Mouse (Mus musculus) spleen, postnatal 10 days (tissue): Measurements from ENCODE around the gene Cdh5.
"Not testable (repeated sequence)": the region's sequence is repeated elsewhere in the genome, so short reads cannot be mapped to it uniquely, and the experiment has no call there.

Experiments
- DNase-seq, 2 experiments: peaks; one replicate each; pipeline ENCODE4 v3.0.0; 2021 to 2022; ENCODE audit warnings: low spot score in 2 of 2

The Cdh5 gene

DNA sequence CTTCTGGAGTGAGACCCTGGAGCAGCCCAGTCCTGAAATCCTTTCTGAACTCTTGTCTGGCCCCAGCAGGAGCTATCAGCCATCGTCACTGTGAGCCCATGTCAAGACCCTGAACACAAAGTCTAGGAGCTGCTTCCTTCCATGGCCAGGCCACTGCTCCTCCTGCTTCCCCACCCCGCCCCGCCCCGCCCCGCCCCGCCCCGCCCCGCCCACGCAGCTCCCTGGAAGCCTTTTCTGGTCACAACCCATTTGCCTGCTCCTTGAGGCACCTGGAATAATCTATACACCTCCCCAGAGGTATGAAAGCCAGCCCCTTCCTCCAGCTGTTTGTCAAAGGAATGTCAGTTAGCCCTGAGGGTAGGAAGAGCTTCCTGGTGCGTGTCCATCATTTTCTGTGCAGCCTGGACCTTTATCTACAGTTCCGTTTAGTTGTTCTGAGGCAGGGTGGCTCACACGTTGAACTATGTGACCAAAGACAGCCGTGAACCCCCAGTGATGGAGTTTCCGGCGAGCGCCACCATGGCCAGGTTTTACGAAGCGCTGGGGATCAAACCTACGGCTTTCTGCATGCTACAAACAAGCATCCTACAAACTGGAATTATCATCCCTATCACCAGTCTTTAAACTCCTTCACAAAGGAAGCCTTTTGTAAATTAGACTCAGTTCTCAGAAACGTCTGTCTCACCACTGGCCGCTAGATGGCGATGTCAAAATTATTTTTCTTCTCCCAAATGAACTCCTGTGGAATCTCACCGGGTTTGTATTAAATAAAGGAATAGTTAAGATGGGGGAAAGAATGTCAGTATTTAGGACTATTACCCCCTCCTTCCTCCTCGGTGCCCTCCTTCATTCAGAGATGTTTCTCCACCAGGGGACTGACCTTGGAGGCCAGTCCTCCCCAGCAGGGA is 10.2 kb upstream of the Cdh5 start:
- not testable (repeated sequence) for DNase-seq

DNA sequence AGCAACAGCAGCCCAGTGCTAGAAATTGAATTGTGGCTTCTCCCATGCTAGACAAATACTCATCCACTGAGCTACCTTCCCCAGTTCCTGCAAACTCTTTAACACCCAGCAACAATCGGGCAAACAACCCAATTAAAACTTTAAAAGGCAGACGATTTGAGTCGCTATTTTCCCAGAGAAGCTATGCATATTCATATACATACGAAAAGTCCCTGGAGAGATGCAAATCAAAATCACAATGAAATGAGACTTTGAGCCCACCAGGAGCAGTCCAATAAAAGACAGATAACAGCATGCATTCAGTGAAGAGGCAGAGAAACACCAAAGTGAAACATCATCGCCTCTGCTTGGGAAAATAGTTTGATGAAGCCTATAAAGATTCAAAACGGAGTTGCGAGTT is 8.1 kb upstream of the Cdh5 start:
- no peak for DNase-seq

DNA sequence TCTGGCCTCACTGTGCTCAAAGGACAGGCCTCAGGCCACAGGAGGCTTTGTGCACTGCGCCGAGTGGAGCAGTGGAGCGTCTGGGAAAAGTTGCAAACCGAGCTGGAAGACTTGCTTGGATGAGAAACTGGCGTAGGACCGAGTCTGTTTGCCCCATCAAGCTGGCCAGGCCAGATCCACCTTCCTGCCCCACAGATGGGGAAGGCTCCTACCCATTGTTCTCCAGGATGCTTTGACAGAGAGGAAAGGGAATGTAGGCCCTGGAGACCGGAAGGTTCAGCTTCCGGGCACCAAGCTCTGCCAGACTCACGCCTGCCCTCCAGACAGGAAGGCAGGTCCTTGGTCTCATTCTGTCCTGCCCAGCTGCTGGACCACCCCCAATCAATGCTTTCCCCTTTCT is 5.8 kb upstream of the Cdh5 start:
- no peak for DNase-seq

DNA sequence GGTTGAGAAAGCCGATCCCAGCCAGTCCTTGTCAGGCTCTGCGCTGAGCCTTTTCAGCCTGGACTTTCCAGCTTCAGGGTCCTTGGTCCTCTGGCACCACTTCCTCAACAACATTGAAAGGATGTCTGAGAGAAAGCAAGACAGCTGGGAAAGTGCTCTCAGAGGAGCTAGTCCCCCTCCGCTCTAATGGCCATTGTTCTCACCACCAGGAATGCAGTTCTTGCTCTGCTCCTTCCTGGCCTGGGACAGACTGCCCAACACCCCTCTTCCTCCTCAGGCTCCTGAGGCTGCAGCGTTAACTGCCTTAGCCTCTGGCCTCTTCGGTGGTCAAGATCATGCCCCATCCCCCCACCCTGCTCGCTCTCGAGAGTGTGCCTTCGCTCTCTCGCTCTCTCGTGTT is 4.8 kb upstream of the Cdh5 start:
- no peak for DNase-seq

DNA sequence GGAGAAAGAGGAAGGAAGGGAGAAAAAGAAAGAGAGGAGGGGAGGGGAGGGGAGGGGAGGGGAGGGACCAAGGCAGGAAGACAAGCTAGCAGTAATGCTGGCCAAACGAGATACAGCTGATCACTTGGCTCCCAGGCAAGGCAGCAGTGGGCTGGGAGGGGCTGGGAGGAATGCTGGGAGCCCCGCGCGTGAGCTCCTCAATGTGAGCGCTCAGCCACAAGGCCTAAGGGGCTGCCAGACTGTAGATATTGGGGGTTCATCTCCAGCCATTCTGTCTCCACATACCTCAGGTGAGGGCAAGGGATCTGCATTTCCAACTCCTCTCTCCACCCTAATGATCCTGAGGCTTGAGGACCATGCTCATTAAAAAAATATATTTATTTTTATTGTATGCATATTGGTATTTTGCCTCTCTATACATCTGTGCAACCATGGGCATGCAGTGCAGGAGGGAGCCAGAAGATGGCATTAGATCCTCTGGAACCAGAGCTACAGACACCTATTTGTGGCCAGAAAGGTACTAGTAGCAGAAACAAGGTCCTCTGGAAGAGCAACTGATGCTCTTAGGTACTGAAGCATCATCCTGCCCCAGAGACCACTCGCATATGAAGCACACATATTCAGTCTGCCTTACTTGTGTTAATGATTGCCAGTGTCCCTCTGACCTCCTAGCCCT is 2.6 kb upstream of the Cdh5 start:
- DNase-seq, result peak; percentile 18 to 73

DNA sequence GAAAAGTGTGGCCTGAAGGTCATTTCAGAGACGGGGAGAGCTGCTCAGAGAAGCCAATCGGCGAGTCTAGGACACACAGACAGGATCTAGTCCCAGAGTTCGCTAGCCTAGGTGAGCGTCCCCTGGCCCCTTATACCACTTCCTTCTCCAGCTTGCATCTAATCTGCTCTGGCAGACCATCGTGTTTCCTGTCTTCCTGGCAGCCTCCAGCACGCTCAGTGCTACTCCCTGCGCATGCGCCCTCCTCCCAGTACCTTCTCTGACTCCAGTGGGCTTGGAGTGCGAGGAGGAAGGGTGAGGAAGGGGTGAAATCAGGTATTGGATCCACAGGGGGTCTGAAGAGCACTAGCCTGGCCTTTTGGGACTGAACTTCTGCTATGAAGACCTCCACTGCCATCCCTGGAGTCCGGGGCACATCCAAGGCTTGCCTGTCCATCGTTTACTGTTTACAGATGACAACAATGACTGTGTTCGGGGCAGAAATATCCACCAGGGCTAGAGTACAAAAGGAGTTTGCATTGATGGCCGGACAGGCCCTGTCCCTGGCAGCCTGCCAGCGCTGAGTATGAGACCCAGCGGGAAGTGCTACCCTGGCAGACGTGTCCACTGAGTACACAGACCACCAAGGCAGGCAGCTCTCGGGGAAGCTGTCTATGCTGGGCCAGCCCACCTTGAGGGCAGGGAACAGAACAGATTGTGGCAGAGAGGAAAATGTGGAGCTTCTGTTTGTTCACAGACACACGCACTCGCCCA is 1.9 kb upstream of the Cdh5 start:
- peak in 1 of 2 experiments; percentile 63 for DNase-seq

DNA sequence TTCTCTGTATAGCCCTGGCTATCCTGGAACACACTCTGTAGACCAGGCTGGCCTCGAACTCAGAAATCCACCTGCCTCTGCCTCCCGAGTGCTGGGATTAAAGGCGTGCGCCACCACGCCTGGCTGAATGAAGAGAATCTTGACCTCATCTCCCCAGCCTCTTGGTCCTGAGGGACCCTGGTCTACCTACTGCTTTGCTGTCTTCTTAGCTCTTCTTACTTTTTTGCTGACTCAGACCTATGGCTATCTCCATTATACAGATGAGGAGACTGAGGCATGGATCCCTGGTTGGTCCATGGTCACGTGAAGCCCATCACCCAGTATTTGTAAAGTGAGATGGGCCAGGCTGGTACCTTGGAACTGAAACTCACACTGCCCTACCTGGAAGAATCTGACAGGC is 701 bp upstream of the Cdh5 start:
- DNase-seq, result peak in 1 of 2 experiments; percentile 5

DNA sequence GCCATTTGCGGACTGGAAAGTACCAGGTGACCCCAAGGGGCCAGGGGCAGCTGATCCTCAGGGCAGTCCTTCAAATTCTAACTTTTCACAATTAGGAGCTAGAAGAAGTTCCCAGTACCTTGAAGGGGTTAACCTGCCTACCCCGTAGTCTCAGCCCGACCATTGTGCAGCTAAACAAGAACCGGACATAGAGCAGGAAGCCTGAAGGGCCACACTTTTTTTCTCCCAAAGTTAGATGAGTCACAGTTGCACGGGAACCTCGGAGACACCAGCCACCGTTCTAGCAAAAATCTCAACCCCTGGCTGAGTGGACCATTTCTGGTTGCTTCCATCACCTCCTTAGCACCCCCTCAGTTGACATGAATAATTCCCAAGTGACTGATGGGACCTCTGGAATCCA is 2.0 kb downstream of the Cdh5 start:
- peak in 1 of 2 experiments; percentile 10 for DNase-seq

DNA sequence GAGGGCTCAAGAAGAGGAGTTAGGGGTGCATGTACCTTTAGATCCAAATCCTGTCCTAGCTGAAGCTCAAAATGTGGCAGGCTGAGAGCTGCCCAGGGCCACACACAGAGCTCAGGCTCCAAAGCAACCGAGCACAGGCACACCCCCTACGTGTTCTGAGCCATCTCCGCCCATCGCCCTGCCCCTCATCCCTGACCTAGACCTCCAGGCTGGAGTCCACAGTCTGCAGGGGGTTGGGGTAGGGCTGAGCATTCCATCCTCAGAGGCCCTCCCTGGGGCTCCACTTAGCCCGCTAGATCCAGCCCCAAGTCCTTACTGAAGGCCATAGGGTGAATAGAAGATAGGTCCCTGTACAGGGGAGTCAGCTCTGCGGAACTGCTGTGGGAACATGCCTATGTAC is 4.3 kb downstream of the Cdh5 start:
- no peak for DNase-seq

DNA sequence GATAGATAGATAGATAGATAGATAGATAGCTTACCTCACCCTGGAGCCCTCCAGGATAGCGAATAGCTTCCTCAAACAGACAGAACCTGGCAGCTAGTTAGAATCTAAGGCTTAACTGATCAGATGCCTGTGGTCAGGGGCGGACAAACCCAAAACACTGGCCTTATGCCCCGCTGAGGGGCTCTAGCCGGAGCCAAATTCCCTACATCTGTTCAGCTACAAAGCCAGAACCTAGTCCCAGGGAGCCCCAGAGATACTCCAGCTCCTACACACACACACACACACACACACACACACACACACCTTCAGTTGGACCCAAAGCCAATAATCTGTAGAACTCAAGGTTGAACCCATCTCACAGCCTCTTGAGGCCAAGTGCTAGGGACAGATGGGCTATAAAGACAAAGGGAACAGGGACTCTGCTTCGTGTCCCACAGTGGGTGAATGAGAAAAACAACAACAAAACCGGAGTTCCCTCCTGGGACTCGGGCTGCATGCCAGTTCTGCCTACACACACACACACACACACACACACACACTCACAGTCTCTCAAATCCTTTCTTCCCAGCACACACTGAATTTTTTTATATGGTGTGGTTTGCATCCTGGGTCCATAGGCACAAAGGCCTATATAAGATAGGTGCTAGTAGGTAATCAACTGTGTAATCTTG is 5.0 kb downstream of the Cdh5 start:
- no peak for DNase-seq

DNA sequence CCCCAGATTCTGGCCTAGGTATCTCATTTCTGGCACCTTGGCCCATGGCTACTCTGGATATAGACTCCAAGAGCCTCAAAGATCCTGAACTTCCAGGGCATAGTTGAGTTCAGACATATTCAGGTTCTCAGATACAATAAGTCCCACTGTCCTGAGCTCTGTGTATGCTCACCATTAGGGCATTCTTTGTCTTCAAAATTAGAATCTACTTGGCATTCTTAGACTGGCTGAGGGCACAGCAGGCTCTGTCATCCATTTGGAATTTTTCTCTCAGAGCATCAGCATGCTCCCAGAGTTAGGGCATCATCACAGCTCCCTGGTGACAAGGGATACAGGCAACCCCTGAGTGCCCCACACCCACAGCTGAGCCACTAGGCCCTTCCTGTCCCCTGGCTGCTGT is 5.7 kb downstream of the Cdh5 start:
- DNase-seq, result no peak

DNA sequence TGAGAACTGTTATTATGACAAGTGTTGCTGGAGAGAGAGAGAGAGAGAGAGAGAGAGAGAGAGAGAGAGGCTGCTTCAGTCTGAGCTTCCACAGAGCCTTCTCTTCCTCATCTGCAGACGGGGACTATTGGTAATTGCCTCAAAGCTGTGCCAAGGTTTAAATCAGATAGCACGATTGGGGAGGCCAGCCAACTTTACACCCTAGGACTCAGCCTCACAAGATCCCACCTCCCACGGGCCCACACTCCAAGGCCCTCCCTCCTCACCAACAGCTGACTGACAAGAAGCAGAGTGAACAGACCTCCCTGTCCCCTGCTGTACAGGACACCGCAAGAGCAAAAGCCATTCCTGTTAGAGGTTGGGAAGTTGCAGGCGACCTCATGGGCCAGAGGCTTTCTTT is 6.6 kb downstream of the Cdh5 start:
- no peak for DNase-seq

DNA sequence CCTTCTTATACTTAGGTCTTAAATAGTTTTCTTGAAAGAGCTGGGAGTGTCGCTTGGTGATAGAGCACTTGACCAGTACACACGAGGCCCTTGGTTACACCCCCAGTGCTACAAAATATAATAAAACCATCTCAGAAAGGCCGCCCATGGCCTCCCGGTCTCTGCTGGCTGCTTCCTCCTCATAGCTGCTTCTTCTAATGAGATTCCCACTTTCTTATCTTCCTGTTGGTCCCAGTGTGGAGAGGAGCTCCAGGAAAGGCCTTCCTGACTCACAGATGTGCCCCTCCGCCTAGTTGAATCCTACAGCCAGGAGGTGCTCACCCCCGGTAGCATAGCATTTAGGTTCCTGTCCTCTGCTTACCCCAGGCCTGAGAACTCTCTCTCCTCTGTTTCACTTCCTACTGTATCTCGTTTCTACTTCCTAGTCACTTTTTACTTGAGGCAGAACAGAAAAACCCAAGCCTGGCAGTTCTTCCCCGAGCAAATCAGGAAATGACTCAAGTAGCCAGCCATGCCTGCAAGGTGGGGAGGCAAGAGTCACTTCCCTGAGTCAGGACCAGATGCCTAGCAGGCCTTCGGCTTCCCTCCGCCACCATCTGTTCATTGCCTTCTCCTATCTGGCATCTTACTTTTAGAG is 9.2 kb downstream of the Cdh5 start:
- peak; percentile 11 to 39 for DNase-seq

DNA sequence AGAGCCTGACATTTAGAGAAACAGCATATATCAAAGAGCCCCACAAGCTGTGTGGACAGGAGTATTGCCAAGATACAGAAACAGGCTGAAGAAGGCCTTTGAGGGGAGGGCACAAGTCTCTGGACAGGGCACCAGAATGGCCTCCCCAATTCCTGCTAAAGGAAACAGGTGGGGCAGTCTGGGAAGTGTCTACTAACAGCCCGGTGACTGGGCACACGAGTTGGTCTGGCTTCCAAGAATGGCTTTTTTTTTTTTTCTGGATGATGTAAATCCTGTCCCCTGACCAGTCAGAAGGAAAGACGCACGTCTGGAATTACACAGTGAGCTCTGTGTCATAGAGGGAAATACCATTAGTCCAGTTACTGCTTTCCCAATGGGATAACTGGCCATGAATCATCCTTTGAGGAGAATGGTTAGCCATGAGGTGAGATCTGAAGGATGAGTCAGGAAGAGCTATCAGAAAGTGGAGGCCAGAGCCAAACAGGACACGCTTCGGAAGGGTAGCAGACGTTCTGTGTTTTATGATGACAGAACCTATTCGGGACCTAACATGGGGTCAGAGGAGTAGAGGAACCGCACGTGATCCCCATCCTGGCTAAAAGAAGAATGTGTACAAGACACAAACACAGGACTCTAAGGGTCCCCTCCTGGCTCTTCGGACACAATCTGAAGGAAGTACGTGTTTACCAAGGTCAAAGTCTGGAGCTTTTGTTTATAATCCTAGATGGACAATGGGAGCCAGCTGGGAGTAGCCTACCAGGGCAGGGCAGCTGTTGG is 20.4 kb downstream of the Cdh5 start:
- no peak for DNase-seq

DNA sequence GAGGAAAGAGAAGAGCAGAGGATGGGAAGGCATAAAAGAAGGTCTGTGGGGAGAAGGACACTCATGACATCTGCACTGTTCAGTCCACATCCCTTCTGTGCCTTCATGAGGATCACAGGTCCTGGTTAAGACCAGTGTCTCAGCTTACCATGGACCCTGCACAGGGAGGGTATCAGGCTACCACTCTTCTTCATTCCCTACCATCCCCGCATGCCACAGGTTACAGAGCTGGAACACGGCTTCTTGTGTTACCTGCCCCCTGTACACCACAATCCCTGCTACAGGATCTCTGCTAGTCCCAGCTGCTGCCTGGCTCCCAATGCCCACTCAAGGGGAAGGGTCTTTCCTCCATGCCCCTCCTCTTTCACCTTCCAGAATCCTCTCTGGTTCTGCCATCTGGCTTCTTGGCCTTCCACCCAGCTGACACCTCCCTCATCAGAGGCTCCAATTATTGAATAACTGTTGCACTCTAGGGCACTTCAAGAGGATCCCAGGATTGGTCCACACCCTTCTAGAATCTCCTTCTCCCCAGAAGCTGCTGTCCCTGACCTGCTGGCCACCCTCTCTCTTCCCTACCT is 21.7 kb downstream of the Cdh5 start:
- no peak for DNase-seq

DNA sequence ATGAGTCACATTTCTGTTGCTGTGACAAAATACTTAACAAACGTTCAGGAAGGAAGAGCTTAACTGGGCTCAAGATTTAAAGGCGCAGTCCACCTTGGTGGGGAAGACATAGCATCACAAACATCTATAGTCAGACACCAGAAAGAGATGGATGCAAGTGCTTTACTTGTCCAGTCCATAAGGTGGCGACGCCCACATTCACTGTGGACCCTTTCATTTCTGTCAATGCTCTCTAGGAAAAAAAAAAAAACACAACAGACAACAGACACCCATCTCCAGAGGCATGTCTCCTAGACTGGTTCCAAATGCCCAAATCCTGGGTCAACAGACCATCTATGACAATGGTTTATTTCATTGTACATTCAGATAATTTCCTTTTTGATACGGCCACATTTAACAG is 23.1 kb downstream of the Cdh5 start:
- DNase-seq, result no peak

DNA sequence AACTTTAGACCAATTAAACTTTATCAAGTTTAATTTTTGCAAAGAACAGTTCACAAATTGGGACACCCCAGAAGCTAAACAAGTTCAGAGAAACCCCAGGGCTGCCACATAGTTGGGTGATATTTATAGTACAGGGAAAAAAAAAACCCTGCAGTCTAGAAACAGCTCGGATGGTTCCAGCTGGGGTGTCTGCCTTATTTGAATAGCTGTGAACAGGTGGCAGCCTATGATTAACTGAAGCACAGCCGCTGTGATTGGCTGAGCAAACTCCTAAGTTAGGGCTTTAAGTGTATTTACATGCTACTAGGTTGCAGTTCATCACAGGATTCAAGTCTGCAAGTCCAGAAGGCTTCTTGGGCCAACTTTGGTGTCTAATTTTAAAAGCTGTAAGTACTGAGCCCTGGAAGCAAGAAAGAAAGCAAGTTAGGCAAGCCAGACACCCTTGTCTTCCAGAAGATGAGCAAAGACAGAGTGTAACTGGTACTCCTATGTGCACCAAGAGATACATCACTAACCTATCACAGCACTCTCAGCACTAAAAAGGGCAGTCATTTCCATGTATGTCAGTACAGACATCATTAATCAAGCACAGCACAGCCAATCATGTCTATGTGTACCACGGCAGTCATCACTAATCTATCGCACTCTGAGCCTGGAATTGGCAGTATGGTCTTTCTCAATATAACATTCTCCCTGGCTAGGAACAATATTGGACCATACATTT is 25.9 kb downstream of the Cdh5 start:
- peak in 1 of 2 experiments; percentile 45 for DNase-seq

DNA sequence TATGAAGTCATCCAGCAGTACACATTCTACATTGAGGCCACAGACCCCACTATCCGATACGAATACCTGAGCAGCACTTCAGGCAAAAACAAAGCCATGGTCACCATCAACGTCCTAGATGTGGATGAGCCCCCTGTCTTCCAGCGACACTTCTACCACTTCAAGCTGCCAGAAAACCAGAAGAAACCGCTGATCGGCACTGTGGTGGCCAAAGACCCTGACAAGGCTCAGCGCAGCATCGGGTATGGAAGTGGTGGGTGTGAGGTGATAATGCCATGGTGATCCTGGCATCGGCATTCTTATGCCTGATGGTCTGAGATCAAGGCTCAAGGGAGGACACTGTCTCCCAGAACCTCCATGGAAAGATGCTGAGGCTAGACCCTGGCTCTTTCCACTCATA is 29.5 kb downstream of the Cdh5 start:
- DNase-seq, result no peak

DNA sequence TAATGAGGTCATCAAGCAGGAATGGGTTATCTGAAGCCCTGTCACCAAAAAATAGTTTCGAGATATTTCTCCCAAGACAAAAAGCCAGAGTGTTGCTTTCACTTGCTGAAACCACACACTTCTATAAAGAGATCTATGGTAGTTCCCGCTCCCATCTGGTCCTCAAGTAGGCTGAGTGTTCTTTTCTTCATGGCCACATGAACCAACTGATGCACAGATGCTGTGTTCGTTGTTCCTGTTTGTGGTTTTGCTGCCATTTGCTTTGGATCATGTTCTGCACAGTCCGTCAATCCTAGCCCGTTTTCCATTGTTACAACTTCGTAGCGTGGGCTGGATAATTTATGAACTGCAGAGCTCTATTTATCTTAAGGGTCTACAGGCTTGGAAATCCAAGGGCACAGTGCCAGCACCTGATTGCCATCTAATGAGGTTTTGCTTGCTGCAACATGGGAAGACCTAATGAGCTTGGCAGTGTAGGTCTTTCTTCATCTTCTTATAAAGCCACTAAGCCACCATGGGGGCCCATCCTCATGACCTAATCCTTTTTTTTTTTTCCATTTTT is 30.1 kb downstream of the Cdh5 start:
- DNase-seq, result no peak
